Mouse (Mus musculus): ENCODE results near the gene Ankrd13d. TPM values are rescaled to one million over a fixed set of nuclear protein-coding genes. Genes with fewer than 3 reads are reported as not detected.

The Ankrd13d gene
- total RNA-seq, 2 experiments from 2014 or later = 0.62 to 0.90 TPM

- intact Hi-C loops (cut with DNase I; ENCODE audit: low total_unique reads) = no loop called here
Observed at GRCm38 (mm10) chr19:4302936-4303639, 20.2 kb upstream of the Ankrd13d start.

GRCm38 (mm10) chr19:4301735-4302651 is 19.1 kb upstream of the Ankrd13d start:
- intact Hi-C loops (cut with DNase I; ENCODE audit: low total_unique reads) = no loop called here
- DNase-seq = peak; percentile 48

More at GRCm38 (mm10) chr19:4302936-4303639, 20.2 kb upstream of the Ankrd13d start:
- peak; percentile 74 for DNase-seq

- intact Hi-C loops (cut with DNase I; ENCODE audit: low total_unique reads) = no loop called here
- DNase-seq = no peak
Observed at GRCm38 (mm10) chr19:4300852-4301734, 18.2 kb upstream of the Ankrd13d start.

- DNase-seq = no peak
- intact Hi-C loops (cut with DNase I; ENCODE audit: low total_unique reads) = no loop called here
Observed at GRCm38 (mm10) chr19:4300271-4300704, 17.4 kb upstream of the Ankrd13d start.

DNA sequence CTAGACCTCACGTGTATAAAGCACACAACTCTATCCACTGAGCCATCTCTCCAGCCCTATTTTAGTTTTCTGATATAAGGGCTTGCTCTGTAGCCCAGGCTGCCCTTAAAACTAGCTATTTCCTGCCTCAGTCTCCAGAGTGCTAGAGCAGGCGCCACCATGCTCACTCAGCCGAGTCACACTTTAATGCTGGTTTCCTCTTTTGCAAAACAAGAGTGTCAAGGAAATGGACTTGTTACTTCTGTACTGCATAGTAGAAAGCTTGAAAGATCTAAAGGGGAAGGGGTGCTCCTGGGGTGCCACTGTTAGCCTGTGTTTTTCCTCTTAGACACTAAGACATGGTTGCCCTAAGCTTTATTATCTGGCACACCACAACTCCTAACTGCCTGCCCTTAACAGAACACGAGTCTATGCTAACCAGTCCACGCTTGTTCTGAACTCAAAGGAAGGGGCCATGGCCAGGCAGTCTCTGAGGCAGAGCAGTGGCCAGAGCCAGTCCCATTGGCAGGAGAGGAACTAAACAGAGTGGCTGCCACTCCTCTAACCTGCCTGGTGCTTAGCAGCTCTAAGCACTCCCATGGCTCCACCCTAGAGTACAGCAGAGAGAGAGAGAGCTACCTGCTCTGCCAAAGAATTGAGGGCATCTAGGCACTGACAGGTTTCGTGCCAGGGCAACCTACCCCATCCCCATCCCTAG is 16.8 kb upstream of the Ankrd13d start:
- intact Hi-C loops (cut with DNase I; ENCODE audit: low total_unique reads) = no loop called here
- no peak for DNase-seq

DNA sequence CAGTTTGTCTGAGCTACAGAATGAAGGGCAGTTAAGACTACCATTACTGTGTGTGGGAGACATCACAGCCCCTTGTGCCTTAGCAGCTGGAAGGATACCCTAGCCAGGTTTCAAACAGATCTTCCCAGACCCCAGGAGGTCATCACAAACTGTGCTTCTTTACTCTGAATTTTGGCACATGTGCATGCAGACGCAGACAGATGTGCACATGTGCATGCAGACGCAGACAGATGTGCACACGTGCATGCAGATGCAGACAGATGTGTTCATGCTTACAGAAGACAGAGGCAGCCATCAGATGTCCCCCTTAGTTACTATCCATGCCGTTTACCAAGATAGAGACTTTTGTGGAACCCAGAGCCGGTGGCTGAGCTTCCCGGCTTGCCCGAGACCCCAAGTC is 16.2 kb upstream of the Ankrd13d start:
- no peak for DNase-seq
- intact Hi-C loops (cut with DNase I; ENCODE audit: low total_unique reads) = no loop called here

- no peak for DNase-seq
- intact Hi-C loops (cut with DNase I; ENCODE audit: low total_unique reads) = no loop called here
Observed at GRCm38 (mm10) chr19:4298322-4299121, 15.6 kb upstream of the Ankrd13d start.

- intact Hi-C loops (cut with DNase I; ENCODE audit: low total_unique reads) = no loop called here
- DNase-seq = no peak
Observed at GRCm38 (mm10) chr19:4297851-4298250, 14.9 kb upstream of the Ankrd13d start.

GRCm38 (mm10) chr19:4296611-4297010 is 13.7 kb upstream of the Ankrd13d start:
- no peak for DNase-seq
- intact Hi-C loops (cut with DNase I; ENCODE audit: low total_unique reads) = no loop called here

DNA sequence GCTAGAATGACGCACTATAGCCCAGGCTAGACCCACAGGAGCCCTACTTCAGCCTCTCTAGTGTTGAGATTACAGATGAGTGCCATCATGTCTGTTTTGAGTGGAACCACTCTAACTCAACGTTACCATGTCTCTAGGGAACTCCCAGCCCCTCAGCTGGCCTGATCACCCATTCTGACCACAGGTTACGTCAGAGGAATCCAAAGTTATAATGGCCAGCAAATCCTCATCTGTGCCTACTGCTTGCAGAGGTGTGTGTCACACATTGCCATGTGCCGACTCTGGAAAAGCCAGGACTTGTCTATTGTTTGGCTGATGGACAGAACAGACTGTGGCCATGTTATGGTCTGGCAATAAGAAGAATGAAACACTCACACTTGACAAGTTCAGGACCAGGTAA is 12.5 kb upstream of the Ankrd13d start:
- intact Hi-C loops (cut with DNase I; ENCODE audit: low total_unique reads) = no loop called here
- DNase-seq = no peak

DNA sequence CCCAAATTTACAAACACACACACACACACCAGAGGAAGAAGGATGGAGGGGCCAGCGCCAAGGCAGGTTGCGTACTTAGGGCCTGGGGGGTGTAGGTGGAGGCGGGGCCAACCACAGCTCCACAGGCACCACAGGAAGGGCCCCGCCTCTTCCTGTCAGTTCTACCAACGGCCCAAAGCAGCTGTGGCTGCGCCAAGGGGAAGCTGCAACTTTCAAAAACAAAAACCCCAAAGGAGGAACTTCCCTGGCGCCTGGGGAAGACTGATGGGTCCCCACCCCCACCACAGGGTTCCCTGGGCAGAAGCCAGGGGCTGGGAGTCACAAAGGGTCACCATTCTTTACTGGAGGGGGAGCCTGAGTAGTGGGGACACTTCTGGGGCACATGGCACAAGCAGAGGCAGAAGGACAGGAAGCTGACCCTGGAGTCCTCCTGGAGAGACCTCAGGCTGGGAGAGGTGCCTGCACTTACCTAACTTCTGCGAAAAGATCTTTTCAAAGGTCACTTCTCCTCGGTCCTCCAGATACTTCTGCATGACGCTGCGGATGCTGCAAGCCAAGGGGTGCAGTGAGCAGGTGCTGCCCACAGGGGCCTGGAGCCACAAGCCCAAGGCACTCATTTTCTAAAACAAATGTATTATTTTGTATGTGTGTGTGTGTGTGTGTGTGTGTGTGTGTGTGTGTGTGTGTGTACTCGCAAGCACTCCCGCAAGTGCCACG is 11.6 kb upstream of the Ankrd13d start:
- DNase-seq = peak; percentile 56
- intact Hi-C loops (cut with DNase I; ENCODE audit: low total_unique reads) = no loop called here

GRCm38 (mm10) chr19:4291161-4291560 is 8.2 kb upstream of the Ankrd13d start:
- no peak for DNase-seq
- intact Hi-C loops (cut with DNase I; ENCODE audit: low total_unique reads) = no loop called here

- intact Hi-C loops (cut with DNase I; ENCODE audit: low total_unique reads) = no loop called here
- DNase-seq = no peak
Observed at GRCm38 (mm10) chr19:4290749-4291148, 7.8 kb upstream of the Ankrd13d start.

DNA sequence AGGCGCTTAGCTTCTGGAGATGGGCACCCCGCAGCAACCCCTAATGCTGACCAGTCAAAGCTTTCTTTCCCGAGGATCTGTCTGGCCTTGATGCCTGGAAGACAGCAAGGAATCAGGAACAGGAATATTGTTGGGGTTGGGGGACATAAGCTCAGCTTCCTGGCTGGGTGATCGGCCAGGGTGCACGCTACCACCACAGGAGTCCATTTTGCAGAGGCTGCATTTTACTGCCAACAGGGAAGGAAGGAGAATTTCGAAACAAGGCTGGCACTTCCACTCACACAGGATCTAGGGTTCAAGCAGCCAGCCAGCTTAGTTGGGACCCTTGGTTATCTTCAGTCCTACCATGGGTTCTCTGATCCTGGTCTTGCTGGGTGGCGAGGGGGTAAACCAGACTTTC is 716 bp upstream of the Ankrd13d start:
- no peak for DNase-seq
- intact Hi-C loops (cut with DNase I; ENCODE audit: low total_unique reads) = no loop called here

GRCm38 (mm10) chr19:4280425-4280824 is 2.5 kb downstream of the Ankrd13d start:
- intact Hi-C loops (cut with DNase I; ENCODE audit: low total_unique reads) = no loop called here
- no peak for DNase-seq

DNA sequence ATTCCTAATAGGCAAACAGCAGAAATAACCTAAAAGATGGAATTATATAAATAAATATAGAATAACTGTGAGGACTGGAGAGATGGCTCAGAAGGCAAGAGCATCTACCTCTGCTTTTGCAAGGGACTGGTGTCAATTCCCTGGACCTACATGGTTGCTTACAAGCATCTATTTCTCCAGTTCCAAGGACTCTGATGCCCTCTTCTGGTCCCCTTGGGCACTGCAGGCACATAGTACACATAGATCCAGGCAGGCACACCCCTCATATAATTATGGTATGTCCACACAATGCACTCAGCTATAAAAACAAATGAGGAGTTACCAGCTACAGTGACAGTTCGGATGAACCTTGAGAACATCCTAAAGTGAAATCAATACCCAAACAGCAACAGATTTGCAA is 3.5 kb downstream of the Ankrd13d start:
- intact Hi-C loops (cut with DNase I; ENCODE audit: low total_unique reads) = no loop called here
- no peak for DNase-seq

- intact Hi-C loops (cut with DNase I; ENCODE audit: low total_unique reads) = no loop called here
- no peak for DNase-seq
Observed at GRCm38 (mm10) chr19:4270972-4271371, 12.0 kb downstream of the Ankrd13d start.

- no peak for DNase-seq
- intact Hi-C loops (cut with DNase I; ENCODE audit: low total_unique reads) = no loop called here
Observed at GRCm38 (mm10) chr19:4270187-4270586, 12.8 kb downstream of the Ankrd13d start.

Measured in gastrocnemius, postnatal 14 days (tissue).